Mouse (Mus musculus) forebrain, embryonic 15.5 days (tissue): ENCODE data around the gene Cdk2ap2. TPM values are rescaled to one million over a fixed set of nuclear protein-coding genes. Genes with fewer than 3 reads are reported as not detected.
"Not testable (repeated sequence)": the region's sequence is repeated elsewhere in the genome, so short reads cannot be mapped to it uniquely, and the experiment has no call there.

Experiments
- ATAC-seq: fragments of 200-750 bp; cut with Nextera tagmentation; replicated peaks from 2 replicates; pipeline ENCODE4 v1.8.0; 2017; ENCODE audit warnings: mild to moderate bottlenecking, moderate TSS enrichment, moderate library complexity
- H3K27ac ChIP-seq: fragments of 300-500 bp; sonication (generic); replicated peaks from 2 replicates; pipeline ENCODE4 v1.5.1; 2015; ENCODE audit warnings: mild to moderate bottlenecking, inconsistent platforms
- H3K27me3 ChIP-seq: fragments of 300-500 bp; sonication (generic); 2 replicates; pipeline ENCODE4 v1.6.1; 2015; ENCODE audit warnings: inconsistent platforms
- H3K36me3 ChIP-seq: fragments of 300-500 bp; sonication (generic); 2 replicates; pipeline ENCODE4 v1.6.1; 2015; ENCODE audit warnings: mild to moderate bottlenecking, inconsistent platforms
- H3K4me1 ChIP-seq: fragments of 300-500 bp; sonication (generic); 2 replicates; pipeline ENCODE4 v1.6.1; 2015; ENCODE audit warnings: inconsistent platforms
- H3K4me2 ChIP-seq: fragments of 300-500 bp; sonication (generic); replicated peaks from 2 replicates; pipeline ENCODE4 v1.6.1; 2015; ENCODE audit warnings: mild to moderate bottlenecking, inconsistent platforms
- H3K4me3 ChIP-seq: fragments of 300-500 bp; sonication (generic); 2 replicates; pipeline ENCODE4 v1.5.1; 2015; ENCODE audit warnings: mild to moderate bottlenecking, inconsistent platforms
- H3K9ac ChIP-seq: fragments of 300-500 bp; sonication (generic); replicated peaks from 2 replicates; pipeline ENCODE4 v1.6.1; 2015; ENCODE audit warnings: mild to moderate bottlenecking, inconsistent platforms
- H3K9me3 ChIP-seq: fragments of 300-500 bp; sonication (generic); 2 replicates; pipeline ENCODE4 v1.6.1; 2016; ENCODE audit warnings: inconsistent platforms
- WGBS: fragments of 180-500 bp; shearing (Covaris S2); methylation state at CpG from one replicate; pipeline ENCODE4 v1.1.7; 2015; ENCODE audit warnings: mixed read lengths; 5-methylcytosine and 5-hydroxymethylcytosine counted together
- polyA plus RNA-seq: library from polyadenylated mRNA; unstranded; fragments of >200 nt; fragmentation: Nextera tagmentation; extraction: Ambion mirVana; gene quantifications from 2 replicates; pipeline ENCODE4 v1.2.1, GENCODE M21; 2015

Cdk2ap2 gene
- 82.1 and 83.2 TPM in 2 replicates for polyA plus RNA-seq

GRCm38 (mm10) chr19:4096642-4097440 is at the start of gene Cdk2ap2:
Cdk2ap2 (plus strand) TSS chr19:4097182.
- Histone ChIP-seq H3K4me1 (peaks cover 45% of the 10 kb centered on the region), H3K36me3 (no peaks in the 10 kb centered on the region), H3K9me3 (no peaks in the 10 kb centered on the region), H3K4me2 (peak within 1 kb of the TSS; percentile 75), H3K27me3 (no peaks in the 10 kb centered on the region), H3K27ac (peak within 1 kb of the TSS; percentile 91), H3K9ac (peak within 1 kb of the TSS; percentile 61), H3K4me3 (peak within 1 kb of the TSS; percentile 66)
- under 1% methylated on average over 65 of the region's 65 CpGs for WGBS
- ATAC-seq: peak; percentile 95

DNA sequence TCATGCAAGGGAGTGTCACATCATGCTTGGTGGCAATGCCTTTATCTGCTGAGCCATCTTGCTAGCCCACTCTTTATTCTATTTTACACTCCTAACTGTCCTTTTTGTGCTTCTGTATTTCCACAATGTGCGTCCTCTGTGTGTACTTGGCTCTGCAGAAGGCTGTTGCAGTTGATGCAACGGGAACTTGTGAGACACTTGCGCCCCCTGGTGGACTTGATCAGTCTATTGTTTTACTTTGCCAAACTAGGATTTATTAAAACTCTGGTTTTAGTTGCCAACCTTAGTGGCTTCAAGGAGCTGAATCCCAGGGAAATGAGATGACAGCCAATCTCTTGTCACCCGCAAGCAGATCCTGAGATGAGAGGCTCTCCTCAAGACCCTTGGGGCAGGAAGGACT is 49.1 kb upstream of the Cdk2ap2 start:
- Histone ChIP-seq H3K4me1 (peaks cover 3% of the 10 kb centered on the region; the same call in 1 of the 2 replicates), H3K27me3 (no peaks in the 10 kb centered on the region), H3K4me3 (no peak overlapping the region), H3K4me2 (no peak overlapping the region), H3K27ac (no peak overlapping the region), H3K36me3 (no peaks in the 10 kb centered on the region), H3K9ac (no peak overlapping the region), H3K9me3 (no peaks in the 10 kb centered on the region)
- WGBS: 9% methylated on average over 4 of the region's 4 CpGs
- ATAC-seq: no peak

- H3K27me3 ChIP-seq, ATAC-seq, H3K36me3 ChIP-seq, H3K27ac ChIP-seq, H3K4me1 ChIP-seq, H3K4me2 ChIP-seq, H3K9me3 ChIP-seq, H3K4me3 ChIP-seq, H3K9ac ChIP-seq: not testable (repeated sequence)
- WGBS: 78% methylated on average over 5 of the region's 5 CpGs
Observed at GRCm38 (mm10) chr19:4049069-4049468, 47.9 kb upstream of the Cdk2ap2 start.

- Histone ChIP-seq H3K36me3 (no peaks in the 10 kb centered on the region), H3K27me3 (no peaks in the 10 kb centered on the region), H3K4me2 (no peak overlapping the region), H3K9me3 (no peaks in the 10 kb centered on the region), H3K4me3 (no peak overlapping the region), H3K27ac (no peak overlapping the region), H3K9ac (no peak overlapping the region), H3K4me1 (peaks cover 3% of the 10 kb centered on the region; the same call in 1 of the 2 replicates)
- no peak for ATAC-seq
- 95% methylated on average over 5 of the region's 5 CpGs for WGBS
Observed at GRCm38 (mm10) chr19:4051016-4051415, 46.0 kb upstream of the Cdk2ap2 start.

DNA sequence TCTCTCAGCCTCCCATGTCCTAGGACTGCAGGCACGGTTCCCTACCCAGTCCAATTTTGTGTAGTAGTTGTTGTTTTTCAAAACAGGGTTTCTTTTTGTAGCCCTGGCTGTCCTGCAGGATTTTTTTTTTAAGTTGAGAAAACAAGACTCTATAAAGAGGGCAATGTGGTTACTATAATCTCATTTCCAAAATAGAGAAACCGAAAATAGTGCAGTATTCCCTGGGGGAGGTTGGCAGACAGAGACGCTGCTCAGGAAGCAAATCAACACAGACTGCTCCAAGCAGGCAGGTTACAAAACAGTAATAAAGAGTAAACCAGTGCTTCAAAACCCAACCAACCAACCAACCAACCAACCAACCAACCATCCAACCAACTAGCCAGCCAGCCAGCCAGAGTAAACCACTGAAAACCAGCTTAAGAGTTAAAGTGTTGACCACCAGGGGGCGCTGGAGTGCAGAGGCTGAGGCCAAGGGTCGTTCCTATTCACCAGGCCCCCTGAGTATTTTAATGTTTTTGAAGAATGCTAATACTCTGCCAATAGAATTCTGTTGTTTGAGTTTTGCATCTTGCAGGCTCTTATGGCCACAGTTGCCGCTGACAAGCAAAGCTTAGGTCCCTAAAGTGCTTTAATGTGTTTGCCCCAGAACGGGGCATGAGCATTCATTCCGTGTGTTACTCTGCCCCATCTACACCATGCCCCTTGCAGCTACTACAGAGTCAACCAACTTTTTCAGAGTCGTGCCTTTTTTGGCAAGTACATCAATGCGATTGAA is 45.1 kb upstream of the Cdk2ap2 start:
- H3K4me2 ChIP-seq: no peak overlapping the region
- no peaks in the 10 kb centered on the region for H3K9me3 ChIP-seq
- H3K4me3 ChIP-seq: no peak overlapping the region
- WGBS: 53% methylated on average over 10 of the region's 10 CpGs
- no peaks in the 10 kb centered on the region for H3K4me1 ChIP-seq
- ATAC-seq: no peak
- H3K9ac ChIP-seq: no peak overlapping the region
- H3K36me3 ChIP-seq: no peaks in the 10 kb centered on the region
- no peaks in the 10 kb centered on the region for H3K27me3 ChIP-seq
- H3K27ac ChIP-seq: no peak overlapping the region

GRCm38 (mm10) chr19:4052516-4053030 is 44.4 kb upstream of the Cdk2ap2 start:
- no peak for ATAC-seq
- Histone ChIP-seq H3K9ac (no peak overlapping the region), H3K36me3 (no peaks in the 10 kb centered on the region), H3K9me3 (no peaks in the 10 kb centered on the region), H3K27ac (no peak overlapping the region), H3K27me3 (no peaks in the 10 kb centered on the region), H3K4me1 (no peaks in the 10 kb centered on the region), H3K4me2 (no peak overlapping the region), H3K4me3 (no peak overlapping the region)
- 84% methylated on average over 5 of the region's 5 CpGs for WGBS

DNA sequence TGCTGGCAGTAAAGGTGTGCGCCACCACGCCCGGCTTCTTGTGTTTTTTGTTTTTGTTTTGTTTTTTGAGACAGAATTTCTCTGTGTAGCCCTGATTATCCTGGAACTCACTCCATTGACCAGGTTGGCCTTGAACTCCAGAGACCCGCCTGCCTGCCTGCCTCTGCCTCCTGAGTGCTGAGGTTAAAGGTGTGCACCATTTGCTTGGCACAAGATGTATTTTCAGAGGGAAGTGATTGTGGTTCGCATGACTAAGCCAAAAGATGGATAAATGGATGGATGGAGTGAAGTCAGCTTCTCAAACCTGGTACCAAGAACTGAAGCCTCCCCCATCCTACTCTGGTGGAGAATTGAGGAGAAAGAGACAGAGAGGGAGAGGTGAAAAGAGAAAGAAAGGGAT is 42.4 kb upstream of the Cdk2ap2 start:
- no peak for ATAC-seq
- Histone ChIP-seq H3K4me2 (no peak overlapping the region), H3K9ac (no peak overlapping the region), H3K36me3 (no peaks in the 10 kb centered on the region), H3K9me3 (no peaks in the 10 kb centered on the region), H3K27ac (no peak overlapping the region), H3K4me3 (no peak overlapping the region), H3K4me1 (no peaks in the 10 kb centered on the region), H3K27me3 (no peaks in the 10 kb centered on the region)
- WGBS: 88% methylated on average over 5 of the region's 5 CpGs

- Histone ChIP-seq H3K9ac (no peak overlapping the region), H3K27me3 (no peaks in the 10 kb centered on the region), H3K9me3 (no peaks in the 10 kb centered on the region), H3K4me2 (no peak overlapping the region), H3K4me1 (no peaks in the 10 kb centered on the region), H3K36me3 (no peaks in the 10 kb centered on the region), H3K4me3 (no peak overlapping the region), H3K27ac (no peak overlapping the region)
- WGBS: 74% methylated on average over 8 of the region's 8 CpGs
- ATAC-seq: no peak
Observed at GRCm38 (mm10) chr19:4055216-4055946, 41.6 kb upstream of the Cdk2ap2 start.

- WGBS: 66% methylated on average over 15 of the region's 15 CpGs
Observed at GRCm38 (mm10) chr19:4055947-4056693, 40.9 kb upstream of the Cdk2ap2 start.

DNA sequence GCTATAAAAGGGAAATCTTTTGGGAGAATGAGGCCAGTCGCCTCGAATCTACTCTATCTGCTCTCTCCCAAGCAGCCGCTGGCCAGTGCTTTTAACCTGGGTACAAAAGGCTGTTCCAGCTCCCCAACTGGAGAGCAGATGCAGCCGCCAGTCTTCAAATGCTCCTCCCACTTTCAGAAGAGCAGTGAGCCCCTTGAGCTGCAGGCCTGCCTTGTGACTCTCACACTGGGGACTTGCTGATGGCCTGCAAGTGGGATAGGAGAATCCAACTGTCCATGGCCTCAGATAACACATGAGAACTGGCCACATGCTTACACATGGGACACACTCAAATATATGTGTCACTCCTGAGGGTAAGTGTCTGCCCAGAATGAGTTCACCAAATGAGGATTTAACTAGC is 40.3 kb upstream of the Cdk2ap2 start:
- H3K4me2 ChIP-seq: no peak overlapping the region
- no peaks in the 10 kb centered on the region for H3K9me3 ChIP-seq
- H3K4me3 ChIP-seq: no peak overlapping the region
- no peaks in the 10 kb centered on the region for H3K36me3 ChIP-seq
- H3K27ac ChIP-seq: no peak overlapping the region
- H3K27me3 ChIP-seq: no peaks in the 10 kb centered on the region
- no peaks in the 10 kb centered on the region for H3K4me1 ChIP-seq
- WGBS: 28% methylated on average over 4 of the region's 4 CpGs
- no peak for ATAC-seq
- no peak overlapping the region for H3K9ac ChIP-seq

More at GRCm38 (mm10) chr19:4055947-4056693, 40.9 kb upstream of the Cdk2ap2 start:
- Histone ChIP-seq H3K4me3 (no peak overlapping the region), H3K27ac (no peak overlapping the region), H3K4me1 (no peaks in the 10 kb centered on the region), H3K9ac (no peak overlapping the region), H3K27me3 (no peaks in the 10 kb centered on the region), H3K9me3 (no peaks in the 10 kb centered on the region), H3K36me3 (no peaks in the 10 kb centered on the region), H3K4me2 (no peak overlapping the region)
- ATAC-seq: no peak

- no peak for ATAC-seq
- H3K27me3 ChIP-seq: no peaks in the 10 kb centered on the region
- H3K4me1 ChIP-seq: no peaks in the 10 kb centered on the region
- H3K4me3 ChIP-seq: no peak overlapping the region
- no peak overlapping the region for H3K27ac ChIP-seq
- no peaks in the 10 kb centered on the region for H3K36me3 ChIP-seq
- no peaks in the 10 kb centered on the region for H3K9me3 ChIP-seq
- no peak overlapping the region for H3K9ac ChIP-seq
- WGBS: 83% methylated on average over 13 of the region's 13 CpGs
- H3K4me2 ChIP-seq: no peak overlapping the region
Observed at GRCm38 (mm10) chr19:4057389-4057788, 39.6 kb upstream of the Cdk2ap2 start.
